Mouse (Mus musculus) heart, embryonic 14.5 days (tissue): ENCODE measurements at regions not wholly inside any gene's neighbourhood (a gene's known extent, or its start where the extent isn't known, plus 50 kb on each side); places are given as distances from the start of the nearest gene placed in this dataset.

ENCODE experiments used
- ATAC-seq: fragments of 200-750 bp; cut with Nextera tagmentation; 2 replicates; pipeline ENCODE4 v1.8.0; 2017; ENCODE audit warnings: low read depth, moderate TSS enrichment; ENCODE audit not compliant: insufficient number of reproducible peaks, insufficient read depth, low FRiP score
- H3K27ac ChIP-seq, 2 experiments: fragments of 200-500 bp in 1 of 2; fragments of 300-500 bp in 1 of 2; sonication (generic) in 1 of 2; replicated peaks in 1 of 2; 2 replicates each; pipeline ENCODE4 v1.5.1; 2012 to 2014; ENCODE audit warnings: low read depth in 2 of 2, low read length in 2 of 2, control low read depth in 1 of 2, mild to moderate bottlenecking in 1 of 2, mixed read lengths in 1 of 2; ENCODE audit not compliant: control insufficient read depth in 1 of 2, insufficient read depth in 1 of 2
- H3K27me3 ChIP-seq: fragments of 300-500 bp; sonication (generic); 2 replicates; pipeline ENCODE4 v1.6.1; 2014; ENCODE audit warnings: mild to moderate bottlenecking, low read length, control low read depth; ENCODE audit not compliant: control insufficient read depth, insufficient read depth
- H3K36me3 ChIP-seq: fragments of 300-500 bp; sonication (generic); 2 replicates; pipeline ENCODE4 v1.6.1; 2014; ENCODE audit warnings: mild to moderate bottlenecking, control low read depth, low read length, mixed read lengths; ENCODE audit not compliant: control insufficient read depth, insufficient read depth
- H3K4me1 ChIP-seq, 2 experiments: fragments of 200-500 bp in 1 of 2; fragments of 300-500 bp in 1 of 2; sonication (generic) in 1 of 2; 2 replicates each; pipeline ENCODE4 v1.6.1; 2012 to 2014; ENCODE audit warnings: low read length in 2 of 2, control low read depth in 1 of 2, mixed read lengths in 1 of 2; ENCODE audit not compliant: control insufficient read depth in 2 of 2, insufficient read depth in 2 of 2
- H3K4me2 ChIP-seq: fragments of 300-500 bp; sonication (generic); 2 replicates; pipeline ENCODE4 v1.6.1; 2014; ENCODE audit warnings: mild to moderate bottlenecking, low read length
- H3K4me3 ChIP-seq, 2 experiments: fragments of 200-500 bp in 1 of 2; fragments of 300-500 bp in 1 of 2; sonication (generic) in 1 of 2; 2 replicates each; pipeline ENCODE4 v1.5.1; 2012 to 2014; ENCODE audit warnings: low read length in 2 of 2, mild to moderate bottlenecking in 2 of 2, control low read depth in 1 of 2, low read depth in 1 of 2, moderate library complexity in 1 of 2; ENCODE audit not compliant: control insufficient read depth in 1 of 2, insufficient read depth in 1 of 2
- H3K9ac ChIP-seq: fragments of 300-500 bp; sonication (generic); 2 replicates; pipeline ENCODE4 v1.6.1; 2014; ENCODE audit warnings: mild to moderate bottlenecking, low read length
- H3K9me3 ChIP-seq: fragments of 300-500 bp; sonication (generic); 2 replicates; pipeline ENCODE4 v1.6.1; 2016; ENCODE audit warnings: low read length, control low read depth; ENCODE audit not compliant: control insufficient read depth
- WGBS: fragments of 180-500 bp; shearing (Covaris S2); extraction: QIAGEN DNeasy Blood & Tissue Kit; methylation state at CpG from one replicate; pipeline ENCODE4 v1.1.7; 2014; 5-methylcytosine and 5-hydroxymethylcytosine counted together

- Histone ChIP-seq H3K4me1 (peaks cover 0 to 3% of the 10 kb centered on the region in 2 experiments; a peak in 2 of 4 replicates), H3K36me3 (no peaks in the 10 kb centered on the region), H3K4me2 (no peak overlapping the region), H3K9me3 (no peaks in the 10 kb centered on the region), H3K27me3 (no peaks in the 10 kb centered on the region), H3K4me3 (no peak overlapping the region), H3K27ac (no peak overlapping the region), H3K9ac (no peak overlapping the region)
- WGBS = 73% methylated on average over 1 of the region's 1 CpGs
- ATAC-seq = no peak
Measured at GRCm38 (mm10) chr1:57605525-57605924, 168.4 kb upstream of the Spats2l start.

- Histone ChIP-seq H3K9me3 (no peaks in the 10 kb centered on the region), H3K36me3 (no peaks in the 10 kb centered on the region), H3K27me3 (no peaks in the 10 kb centered on the region), H3K27ac (no peak overlapping the region; a peak in 1 of 4 replicates), H3K4me2 (no peak overlapping the region), H3K9ac (no peak overlapping the region), H3K4me1 (peaks cover 0 to 3% of the 10 kb centered on the region in 2 experiments; a peak in 2 of 4 replicates), H3K4me3 (no peak overlapping the region)
- no peak for ATAC-seq
- 64% methylated on average over 4 of the region's 4 CpGs for WGBS
Measured at GRCm38 (mm10) chr1:57606060-57606683, 167.8 kb upstream of the Spats2l start.

- Histone ChIP-seq H3K27ac (no peak overlapping the region), H3K4me2 (no peak overlapping the region), H3K9me3 (no peaks in the 10 kb centered on the region), H3K4me1 (peaks cover 0 to 3% of the 10 kb centered on the region in 2 experiments; a peak in 2 of 4 replicates), H3K27me3 (no peaks in the 10 kb centered on the region), H3K4me3 (no peak overlapping the region), H3K36me3 (no peaks in the 10 kb centered on the region), H3K9ac (no peak overlapping the region)
- no peak for ATAC-seq
- WGBS = 67% methylated on average over 8 of the region's 8 CpGs
Measured at GRCm38 (mm10) chr1:57607026-57607425, 166.9 kb upstream of the Spats2l start.

GRCm38 (mm10) chr1:57607626-57608422 is 166.1 kb upstream of the Spats2l start:
- no peak overlapping the region for H3K4me2 ChIP-seq
- no peak overlapping the region for H3K9ac ChIP-seq
- 55% methylated on average over 11 of the region's 12 CpGs for WGBS
- no peak overlapping the region for H3K4me3 ChIP-seq
- H3K36me3 ChIP-seq = no peaks in the 10 kb centered on the region
- H3K9me3 ChIP-seq = no peaks in the 10 kb centered on the region
- no peak overlapping the region for H3K27ac ChIP-seq
- no peak for ATAC-seq
- H3K4me1 ChIP-seq = peaks cover 0 to 3% of the 10 kb centered on the region in 2 experiments; a peak in 3 of 4 replicates
- H3K27me3 ChIP-seq = no peaks in the 10 kb centered on the region

GRCm38 (mm10) chr1:57608423-57608679 is 165.6 kb upstream of the Spats2l start:
- no peak for ATAC-seq
- no peak overlapping the region for H3K4me2 ChIP-seq
- H3K9me3 ChIP-seq = no peaks in the 10 kb centered on the region
- no peak overlapping the region for H3K9ac ChIP-seq
- H3K27ac ChIP-seq = no peak overlapping the region
- H3K4me3 ChIP-seq = no peak overlapping the region
- H3K27me3 ChIP-seq = no peaks in the 10 kb centered on the region
- peaks cover 2 to 7% of the 10 kb centered on the region in 2 experiments for H3K4me1 ChIP-seq
- H3K36me3 ChIP-seq = no peaks in the 10 kb centered on the region
- 39% methylated on average over 2 of the region's 2 CpGs for whole genome bisulfite sequencing

- H3K9ac ChIP-seq = no peak overlapping the region
- H3K27me3 ChIP-seq = no peaks in the 10 kb centered on the region
- H3K27ac ChIP-seq = no peak overlapping the region
- no peaks in the 10 kb centered on the region for H3K36me3 ChIP-seq
- peaks cover 2 to 7% of the 10 kb centered on the region in 2 experiments for H3K4me1 ChIP-seq
- H3K4me3 ChIP-seq = no peak overlapping the region
- H3K4me2 ChIP-seq = no peak overlapping the region
- no peaks in the 10 kb centered on the region for H3K9me3 ChIP-seq
- 56% methylated on average over 6 of the region's 6 CpGs for WGBS
- ATAC-seq = no peak
Measured at GRCm38 (mm10) chr1:57609307-57609706, 164.7 kb upstream of the Spats2l start.

- Histone ChIP-seq H3K9me3 (no peaks in the 10 kb centered on the region), H3K27me3 (no peaks in the 10 kb centered on the region), H3K27ac (no peak overlapping the region), H3K9ac (no peak overlapping the region), H3K4me2 (no peak overlapping the region), H3K4me3 (no peak overlapping the region), H3K36me3 (no peaks in the 10 kb centered on the region), H3K4me1 (peaks cover 2 to 4% of the 10 kb centered on the region in 2 experiments; a peak in 2 of 4 replicates)
- 77% methylated on average over 4 of the region's 4 CpGs for WGBS
- no peak for ATAC-seq
Measured at GRCm38 (mm10) chr1:57612171-57612570, 161.8 kb upstream of the Spats2l start.
